Mouse (Mus musculus) midbrain, embryonic 11.5 days (tissue): ENCODE data around the gene Prss38. TPM values are rescaled to one million over a fixed set of nuclear protein-coding genes. Genes with fewer than 3 reads are reported as not detected.

Experiments used
- ATAC-seq: fragments of 200-750 bp; cut with Nextera tagmentation; 2 replicates; pipeline ENCODE4 v1.8.0; 2017; ENCODE audit warnings: moderate TSS enrichment, moderate library complexity; ENCODE audit not compliant: low FRiP score
- DNase-seq: peaks from one replicate; pipeline ENCODE4 v3.0.0; 2015; ENCODE audit warnings: low spot score; ENCODE audit errors: missing footprints
- H3K27ac ChIP-seq: fragments of 300-500 bp; sonication (generic); 2 replicates; pipeline ENCODE4 v1.5.1; 2014; ENCODE audit warnings: low read depth, low read length
- H3K27me3 ChIP-seq: fragments of 300-500 bp; sonication (generic); 2 replicates; pipeline ENCODE4 v1.6.1; 2014; ENCODE audit warnings: mild to moderate bottlenecking, low read length, moderate library complexity, mixed read lengths; ENCODE audit not compliant: control insufficient read depth, insufficient read depth
- H3K36me3 ChIP-seq: fragments of 300-500 bp; sonication (generic); 2 replicates; pipeline ENCODE4 v1.6.1; 2014; ENCODE audit warnings: mild to moderate bottlenecking, low read length, moderate library complexity, mixed read lengths; ENCODE audit not compliant: control insufficient read depth, insufficient read depth
- H3K4me1 ChIP-seq: fragments of 300-500 bp; sonication (generic); 2 replicates; pipeline ENCODE4 v1.6.1; 2014; ENCODE audit warnings: low read length; ENCODE audit not compliant: control insufficient read depth, insufficient read depth
- H3K4me2 ChIP-seq: fragments of 300-500 bp; sonication (generic); 2 replicates; pipeline ENCODE4 v1.6.1; 2014; ENCODE audit warnings: mild to moderate bottlenecking, moderate library complexity
- H3K4me3 ChIP-seq: fragments of 300-500 bp; sonication (generic); 2 replicates; pipeline ENCODE4 v1.5.1; 2014; ENCODE audit warnings: low read depth, low read length
- H3K9ac ChIP-seq: fragments of 300-500 bp; sonication (generic); 2 replicates; pipeline ENCODE4 v1.6.1; 2014; ENCODE audit warnings: low read length
- H3K9me3 ChIP-seq: fragments of 300-500 bp; sonication (generic); 2 replicates; pipeline ENCODE4 v1.6.1; 2016; ENCODE audit warnings: low read length; ENCODE audit not compliant: control insufficient read depth
- WGBS: fragments of 180-500 bp; shearing (Covaris S2); extraction: QIAGEN DNeasy Blood & Tissue Kit; methylation state at CpG from one replicate; pipeline ENCODE4 v1.1.7; 2014; 5-methylcytosine and 5-hydroxymethylcytosine counted together
- polyA plus RNA-seq: library from polyadenylated mRNA; unstranded; fragments of >200 nt; fragmentation: Nextera tagmentation; extraction: Ambion mirVana; gene quantifications from 2 replicates; pipeline ENCODE4 v1.2.1, GENCODE M21; 2014

Prss38 gene
- polyA plus RNA-seq, 1 experiment from 2014 or later, result not detected

DNA sequence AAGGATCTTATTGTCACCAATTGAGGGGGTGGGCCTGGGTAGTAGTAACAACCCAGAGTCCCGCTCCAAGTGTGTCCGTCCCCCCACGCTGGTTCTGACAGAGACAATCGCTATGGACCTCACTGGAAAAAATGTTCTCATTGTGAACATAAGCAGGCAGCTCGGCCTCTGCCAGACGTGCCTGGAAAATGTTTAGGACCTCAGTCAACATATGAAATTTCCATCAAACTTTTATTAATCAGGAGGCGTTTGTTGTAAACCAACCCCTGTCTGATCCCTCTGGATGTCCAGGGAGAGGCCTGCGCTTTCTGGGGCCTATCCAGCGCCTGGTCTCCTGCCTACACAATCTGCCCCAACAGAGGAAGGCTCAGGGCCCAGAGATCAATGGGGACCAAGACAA, 11.4 kb downstream of the Prss38 start:
- WGBS, result 87% methylated on average over 9 of the region's 9 CpGs
- H3K4me2 ChIP-seq, result no peak overlapping the region
- H3K4me3 ChIP-seq, result no peak overlapping the region
- no peak overlapping the region for H3K27ac ChIP-seq
- no peaks in the 10 kb centered on the region for H3K9me3 ChIP-seq
- DNase-seq, result no peak
- no peak overlapping the region for H3K9ac ChIP-seq
- no peak for ATAC-seq
- no peaks in the 10 kb centered on the region for H3K36me3 ChIP-seq
- no peaks in the 10 kb centered on the region for H3K27me3 ChIP-seq
- no peaks in the 10 kb centered on the region for H3K4me1 ChIP-seq

DNA sequence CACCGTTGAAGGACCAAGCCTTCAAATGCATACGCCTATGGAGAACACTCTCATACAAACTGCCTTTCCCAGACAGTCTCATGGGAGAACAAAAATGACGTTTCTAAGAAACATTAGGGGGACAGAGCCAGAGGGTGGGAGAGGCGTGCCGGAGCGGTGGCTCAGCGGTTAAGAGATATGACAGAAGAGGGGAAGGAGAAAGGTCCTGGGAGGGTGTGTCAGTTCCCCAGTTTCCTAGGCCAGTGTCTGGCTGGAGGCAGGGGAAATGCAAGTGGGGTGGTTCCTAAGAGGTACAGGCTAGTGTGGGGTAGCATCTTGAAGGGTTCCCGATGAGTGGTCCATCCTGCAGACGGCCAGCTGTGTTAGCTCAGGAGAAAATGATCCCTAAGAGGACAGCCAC, 14.2 kb downstream of the Prss38 start:
- no peaks in the 10 kb centered on the region for H3K4me1 ChIP-seq
- H3K9ac ChIP-seq, result no peak overlapping the region
- DNase-seq, result no peak
- no peak for ATAC-seq
- no peak overlapping the region for H3K27ac ChIP-seq
- H3K27me3 ChIP-seq, result no peaks in the 10 kb centered on the region
- no peaks in the 10 kb centered on the region for H3K36me3 ChIP-seq
- H3K4me2 ChIP-seq, result no peak overlapping the region
- H3K9me3 ChIP-seq, result no peaks in the 10 kb centered on the region
- no peak overlapping the region for H3K4me3 ChIP-seq
- WGBS, result 91% methylated on average over 9 of the region's 9 CpGs

DNA sequence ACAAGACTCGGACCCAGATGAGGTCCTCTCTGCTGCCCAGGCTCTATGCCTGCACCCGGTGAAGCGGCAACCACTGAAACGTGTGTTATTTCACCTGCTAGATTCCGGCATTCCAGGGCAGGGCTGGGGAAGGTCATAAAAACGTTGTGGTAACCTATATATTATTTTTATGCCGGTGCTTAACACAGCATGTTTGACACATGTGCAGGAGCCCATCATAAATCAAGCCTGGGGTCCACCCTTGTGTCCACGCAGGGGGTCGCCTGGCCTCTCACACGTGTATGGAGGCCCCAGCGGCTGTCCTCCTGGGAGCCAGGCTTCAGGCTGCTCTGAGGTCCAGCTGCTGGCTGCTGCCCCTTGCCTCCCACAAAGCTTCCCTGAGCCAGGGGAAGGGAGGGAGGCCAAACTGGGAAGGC, 18.6 kb downstream of the Prss38 start:
- H3K4me1 ChIP-seq, result no peaks in the 10 kb centered on the region
- H3K36me3 ChIP-seq, result no peaks in the 10 kb centered on the region
- no peak for DNase-seq
- H3K27me3 ChIP-seq, result no peaks in the 10 kb centered on the region
- H3K9me3 ChIP-seq, result no peaks in the 10 kb centered on the region
- H3K4me2 ChIP-seq, result no peak overlapping the region
- H3K27ac ChIP-seq, result no peak overlapping the region
- no peak overlapping the region for H3K4me3 ChIP-seq
- no peak for ATAC-seq
- no peak overlapping the region for H3K9ac ChIP-seq
- WGBS, result 72% methylated on average over 11 of the region's 11 CpGs

DNA sequence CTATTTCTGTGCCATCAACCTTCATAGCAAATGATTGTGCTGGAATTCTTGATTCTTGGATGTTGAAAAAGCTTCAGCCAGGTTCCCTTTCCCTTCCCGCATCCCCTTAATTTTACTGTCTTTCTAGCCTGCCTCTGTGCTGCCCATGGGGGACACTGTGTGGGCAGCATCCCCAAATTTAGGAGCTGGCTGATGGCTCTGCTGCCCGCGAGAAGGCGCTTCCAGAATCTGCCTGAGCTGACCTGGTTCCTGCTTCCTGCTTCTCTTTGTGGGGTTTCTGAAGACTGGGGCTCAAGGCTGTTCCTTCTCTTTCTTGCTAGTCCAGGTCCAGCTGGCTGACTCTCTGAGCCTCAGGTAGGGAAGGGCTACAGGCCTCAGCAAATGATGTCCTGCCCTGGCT, 20.7 kb downstream of the Prss38 start:
- H3K4me3 ChIP-seq, result no peak overlapping the region
- DNase-seq (no peak), ATAC-seq (no peak)
- WGBS, result 89% methylated on average over 4 of the region's 4 CpGs
- H3K9ac ChIP-seq, result no peak overlapping the region
- no peak overlapping the region for H3K4me2 ChIP-seq
- H3K27me3 ChIP-seq, result no peaks in the 10 kb centered on the region
- no peaks in the 10 kb centered on the region for H3K9me3 ChIP-seq
- no peaks in the 10 kb centered on the region for H3K36me3 ChIP-seq
- H3K27ac ChIP-seq, result no peak overlapping the region
- H3K4me1 ChIP-seq, result no peaks in the 10 kb centered on the region

DNA sequence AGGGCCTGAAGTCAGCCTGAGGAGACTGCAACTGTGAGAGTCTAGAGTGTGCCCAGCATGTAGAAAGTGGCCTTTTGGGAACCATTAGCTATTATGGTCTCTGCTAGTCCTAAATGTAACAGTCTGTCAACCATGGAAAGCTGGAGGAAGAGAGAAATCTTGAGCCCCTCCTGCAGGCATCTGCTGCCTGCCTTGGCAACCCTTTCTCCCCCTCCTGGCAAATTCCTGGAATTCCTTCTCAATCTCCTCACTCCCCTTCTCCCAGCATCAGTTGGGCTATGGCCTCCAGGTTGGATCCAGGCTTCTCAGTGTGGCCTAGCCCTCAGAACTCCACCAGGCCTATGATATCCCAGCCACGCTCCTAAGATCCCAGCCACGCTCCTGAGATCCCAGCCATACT, 25.1 kb downstream of the Prss38 start:
- no peaks in the 10 kb centered on the region for H3K36me3 ChIP-seq
- no peak overlapping the region for H3K4me2 ChIP-seq
- H3K4me3 ChIP-seq, result no peak overlapping the region
- 74% methylated on average over 2 of the region's 2 CpGs for WGBS
- H3K4me1 ChIP-seq, result no peaks in the 10 kb centered on the region
- ATAC-seq, result no peak
- H3K9ac ChIP-seq, result no peak overlapping the region
- no peaks in the 10 kb centered on the region for H3K9me3 ChIP-seq
- H3K27ac ChIP-seq, result no peak overlapping the region
- no peaks in the 10 kb centered on the region for H3K27me3 ChIP-seq
- no peak for DNase-seq

DNA sequence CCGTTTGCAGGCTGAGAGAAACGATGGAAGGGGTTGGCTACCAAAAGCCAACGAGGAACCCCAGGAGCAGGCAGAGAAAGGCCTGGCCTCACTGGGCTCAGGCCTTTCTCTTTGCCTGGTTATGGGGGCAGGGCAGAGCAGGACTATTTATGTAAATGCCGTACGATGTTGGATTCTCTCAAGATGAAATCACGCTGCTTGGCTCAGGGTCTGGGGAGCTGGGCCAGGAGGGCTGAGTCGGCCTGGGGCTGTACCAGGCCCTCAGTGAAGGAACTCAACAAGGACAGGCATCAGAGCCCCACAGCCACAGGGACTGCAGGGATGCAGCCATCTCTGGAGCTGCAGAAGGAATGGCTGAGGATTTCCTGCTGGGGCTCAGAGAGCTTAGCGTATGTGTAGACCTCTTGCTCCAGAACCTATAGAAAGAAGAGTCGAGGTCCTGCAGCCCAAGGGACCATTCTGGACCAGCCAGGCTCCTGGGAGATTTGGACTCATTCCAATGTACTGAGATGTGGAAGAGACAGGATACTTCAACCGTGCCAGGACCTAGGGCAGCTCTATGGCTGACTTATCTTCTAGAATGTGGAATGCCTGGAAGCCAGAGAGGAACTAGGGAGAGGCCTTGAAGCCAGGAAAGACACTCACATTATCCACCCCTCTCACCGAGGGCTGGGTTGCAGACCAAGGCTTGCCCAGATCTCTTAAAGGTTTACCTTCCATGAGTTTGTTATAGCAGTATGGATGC, 29.1 kb downstream of the Prss38 start:
- no peaks in the 10 kb centered on the region for H3K27me3 ChIP-seq
- no peak for ATAC-seq
- no peak overlapping the region for H3K4me3 ChIP-seq
- H3K4me2 ChIP-seq, result no peak overlapping the region
- no peaks in the 10 kb centered on the region for H3K36me3 ChIP-seq
- no peaks in the 10 kb centered on the region for H3K4me1 ChIP-seq
- no peaks in the 10 kb centered on the region for H3K9me3 ChIP-seq
- WGBS, result 85% methylated on average over 11 of the region's 11 CpGs
- DNase-seq, result no peak
- H3K27ac ChIP-seq, result no peak overlapping the region
- H3K9ac ChIP-seq, result no peak overlapping the region

DNA sequence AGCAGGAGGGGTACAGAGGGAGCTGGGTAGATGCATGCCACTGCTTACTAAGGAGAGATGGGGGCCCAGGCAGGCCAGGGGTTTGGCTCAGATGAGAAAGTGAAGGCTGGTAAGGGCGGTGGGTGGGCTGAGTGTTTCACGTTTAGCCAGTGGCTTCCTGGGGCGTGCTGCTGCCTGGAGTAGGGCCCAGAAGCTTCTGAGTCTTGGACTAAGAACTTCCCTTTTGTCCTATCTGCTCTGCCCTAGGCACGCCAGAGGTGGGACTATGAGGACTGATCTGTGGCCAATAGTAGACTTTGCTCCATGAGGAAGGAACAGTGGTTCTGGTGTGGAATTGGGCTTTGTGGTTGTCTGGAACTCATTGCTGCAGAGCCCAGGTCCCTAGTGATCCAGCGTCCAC, 32.5 kb downstream of the Prss38 start:
- DNase-seq, result no peak
- H3K27ac ChIP-seq, result no peak overlapping the region
- no peaks in the 10 kb centered on the region for H3K27me3 ChIP-seq
- no peaks in the 10 kb centered on the region for H3K4me1 ChIP-seq
- ATAC-seq, result no peak
- H3K4me3 ChIP-seq, result no peak overlapping the region
- no peaks in the 10 kb centered on the region for H3K9me3 ChIP-seq
- H3K4me2 ChIP-seq, result no peak overlapping the region
- H3K36me3 ChIP-seq, result no peaks in the 10 kb centered on the region
- no peak overlapping the region for H3K9ac ChIP-seq
- WGBS, result 85% methylated on average over 5 of the region's 5 CpGs

DNA sequence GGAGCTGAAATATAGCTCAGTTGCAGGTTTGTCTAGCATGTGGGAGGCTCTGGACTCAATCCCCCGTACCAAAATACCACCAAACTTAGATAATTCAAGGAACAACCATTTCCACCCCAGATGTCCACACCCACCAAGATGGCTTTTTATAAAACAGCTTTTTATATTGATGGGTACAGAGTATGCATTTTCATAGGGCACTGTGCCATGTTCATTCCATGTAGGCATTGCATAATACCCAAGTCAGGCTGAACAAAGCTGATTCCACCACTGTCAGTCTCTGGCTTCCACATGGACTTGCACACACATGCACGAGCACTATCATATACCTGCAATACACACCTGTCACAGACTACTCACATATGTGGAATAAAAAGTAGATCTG, 36.7 kb downstream of the Prss38 start:
- WGBS, result 90% methylated on average over 2 of the region's 2 CpGs
- no peaks in the 10 kb centered on the region for H3K27me3 ChIP-seq
- no peak for ATAC-seq
- no peak overlapping the region for H3K4me2 ChIP-seq
- H3K9me3 ChIP-seq, result no peaks in the 10 kb centered on the region
- H3K36me3 ChIP-seq, result no peaks in the 10 kb centered on the region
- no peak overlapping the region for H3K4me3 ChIP-seq
- H3K4me1 ChIP-seq, result peaks cover 8% of the 10 kb centered on the region
- no peak overlapping the region for H3K9ac ChIP-seq
- no peak overlapping the region for H3K27ac ChIP-seq
- no peak for DNase-seq

DNA sequence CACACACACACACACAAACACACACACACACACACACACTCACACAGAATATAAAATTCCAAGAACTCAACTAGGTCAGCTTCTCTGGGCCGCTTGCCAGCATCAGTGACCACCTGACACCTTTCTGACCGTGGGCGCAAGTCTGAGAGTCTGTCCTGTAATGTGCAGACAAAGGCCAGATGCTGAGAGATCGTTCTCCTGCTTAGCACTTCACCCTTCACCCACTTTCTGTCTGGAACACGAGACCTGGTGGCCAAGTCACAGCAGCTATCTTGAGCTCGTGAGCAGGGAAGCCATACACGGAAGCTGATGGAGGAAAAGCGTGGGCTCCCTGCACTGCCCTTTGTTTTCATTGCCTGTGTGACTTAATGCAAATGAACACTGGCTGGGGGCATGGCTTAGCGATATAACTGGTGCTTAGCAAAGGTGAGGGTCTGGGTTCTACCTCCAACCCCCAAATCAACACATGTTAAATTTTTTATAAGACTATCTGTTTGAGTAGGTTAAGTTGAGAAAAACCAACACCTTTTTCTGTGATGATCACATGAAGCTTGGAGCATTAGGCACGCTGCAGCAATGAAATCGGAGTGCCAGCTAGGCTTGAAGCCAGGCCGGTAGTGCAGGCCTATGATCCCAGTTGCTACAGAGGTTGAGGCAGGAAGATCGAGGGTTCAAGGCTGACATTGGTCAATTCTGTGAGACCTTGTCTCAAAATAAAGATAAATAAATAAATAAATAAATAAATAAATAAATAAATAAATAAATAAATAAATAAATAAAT, 37.3 kb downstream of the Prss38 start:
- Histone ChIP-seq H3K4me3 (no peak overlapping the region), H3K36me3 (no peaks in the 10 kb centered on the region), H3K9ac (no peak overlapping the region), H3K27me3 (no peaks in the 10 kb centered on the region), H3K27ac (no peak overlapping the region), H3K9me3 (no peaks in the 10 kb centered on the region), H3K4me1 (peaks cover 10% of the 10 kb centered on the region), H3K4me2 (no peak overlapping the region)
- no peak for DNase-seq
- 73% methylated on average over 13 of the region's 13 CpGs for WGBS
- no peak for ATAC-seq
